Mouse (Mus musculus): ENCODE data around the gene Cbx7. TPM values are rescaled to one million over a fixed set of nuclear protein-coding genes. Genes with fewer than 3 reads are reported as not detected.
"Not testable (repeated sequence)": the region's sequence is repeated elsewhere in the genome, so short reads cannot be mapped to it uniquely, and the experiment has no call there.

Gene Cbx7
- total RNA-seq, 2 experiments from 2014 or later = 11.9 to 20.6 TPM

DNA sequence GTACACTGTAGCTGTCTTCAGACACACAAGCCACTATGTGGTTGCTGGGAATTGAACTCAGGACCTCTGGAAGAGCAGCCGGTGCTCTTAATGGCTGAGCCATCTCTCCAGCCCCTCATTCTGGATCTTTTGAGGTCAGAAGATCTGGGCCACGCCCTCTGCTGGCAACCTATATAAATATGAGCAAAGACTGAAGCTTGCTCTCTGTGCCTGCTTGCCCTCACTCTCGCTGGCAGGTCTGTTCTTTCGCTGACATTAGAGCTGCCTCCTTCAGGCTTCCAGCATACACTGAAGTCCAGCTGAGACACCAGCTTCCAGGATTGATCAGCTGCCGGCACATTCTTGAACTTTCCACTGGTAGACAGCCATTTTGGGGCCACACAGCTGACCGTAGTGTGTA lies 23.2 kb downstream of the Cbx7 start:
- DNase-seq = no peak

DNA sequence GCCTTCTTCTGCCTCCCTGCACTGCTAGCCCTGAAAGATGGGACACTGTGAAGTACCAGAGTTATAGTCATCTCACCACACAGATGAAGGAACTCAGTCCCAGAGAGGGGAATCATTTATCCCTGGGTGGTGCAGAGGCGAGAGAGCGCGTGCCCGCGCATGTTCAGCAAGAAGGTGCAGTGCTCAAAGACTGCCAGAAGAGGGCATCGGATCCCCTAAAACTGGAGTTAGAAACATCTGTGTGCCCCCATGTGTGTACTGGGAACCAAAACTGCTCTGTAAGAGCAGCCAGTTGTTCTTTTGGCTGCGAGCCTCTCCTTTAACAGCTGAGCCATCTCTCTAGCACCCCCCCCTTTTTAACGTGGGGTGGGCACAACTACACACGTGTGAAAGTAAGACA lies 24.1 kb downstream of the Cbx7 start:
- DNase-seq = peak in 1 of 2 experiments; percentile 52

DNA sequence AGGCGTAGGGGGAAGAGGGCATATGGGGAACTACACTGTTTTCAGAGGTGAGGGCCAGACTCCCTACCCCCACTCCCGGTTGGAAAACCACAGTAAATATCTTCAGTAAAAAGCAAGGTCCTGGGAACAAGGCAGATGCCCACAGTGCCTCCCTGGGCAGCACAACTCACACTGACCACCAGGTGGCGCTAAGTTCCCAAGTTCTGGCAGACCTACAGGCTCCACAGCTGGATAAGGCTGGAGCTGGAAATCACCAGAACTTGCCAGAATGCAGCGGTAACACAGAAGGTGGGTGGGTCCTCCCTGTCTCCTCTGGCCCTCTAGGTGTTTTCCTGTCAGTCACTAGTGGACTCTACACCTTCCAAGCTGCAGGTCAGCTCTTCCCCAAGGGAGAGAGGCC lies 24.9 kb downstream of the Cbx7 start:
- peak; percentile 93 for DNase-seq

DNA sequence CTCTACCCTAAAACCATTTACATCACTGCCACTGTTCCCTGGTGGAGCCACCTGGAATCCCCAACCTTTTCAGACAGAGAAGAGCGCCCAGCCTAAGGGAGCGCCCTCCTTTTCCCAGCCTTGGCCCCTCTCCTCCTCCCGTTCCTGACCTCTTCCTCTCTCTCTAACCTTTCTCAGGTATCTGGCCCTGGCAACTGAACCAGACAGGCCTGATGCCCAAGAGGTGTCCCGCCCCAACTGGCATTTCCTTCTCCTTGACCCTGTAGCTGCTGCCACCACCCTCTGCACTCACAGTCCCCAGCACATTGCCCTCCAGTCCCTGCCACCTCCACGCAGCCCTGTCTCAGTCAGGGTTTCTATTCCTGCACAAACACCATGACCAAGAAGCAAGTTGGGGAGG lies 26.0 kb downstream of the Cbx7 start:
- DNase-seq = no peak

DNA sequence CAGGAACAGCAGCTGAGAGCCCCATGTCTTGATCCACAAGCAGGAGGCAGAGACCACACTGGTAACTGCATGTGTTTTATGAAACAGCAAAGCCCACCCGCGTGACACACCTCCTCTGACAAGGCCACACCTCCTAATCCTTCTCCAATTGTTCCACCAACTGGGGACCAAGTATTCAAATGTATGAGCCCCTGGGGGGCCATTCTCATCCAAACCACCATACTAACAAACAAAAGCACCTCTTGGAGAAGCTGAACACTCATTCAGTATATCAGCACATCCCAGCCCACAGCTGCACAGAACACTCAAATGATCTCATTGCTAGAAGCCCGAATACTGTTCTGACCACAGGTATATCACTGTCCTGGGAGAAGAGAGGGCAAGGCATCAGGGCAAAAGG lies 27.3 kb downstream of the Cbx7 start:
- DNase-seq = no peak

DNA sequence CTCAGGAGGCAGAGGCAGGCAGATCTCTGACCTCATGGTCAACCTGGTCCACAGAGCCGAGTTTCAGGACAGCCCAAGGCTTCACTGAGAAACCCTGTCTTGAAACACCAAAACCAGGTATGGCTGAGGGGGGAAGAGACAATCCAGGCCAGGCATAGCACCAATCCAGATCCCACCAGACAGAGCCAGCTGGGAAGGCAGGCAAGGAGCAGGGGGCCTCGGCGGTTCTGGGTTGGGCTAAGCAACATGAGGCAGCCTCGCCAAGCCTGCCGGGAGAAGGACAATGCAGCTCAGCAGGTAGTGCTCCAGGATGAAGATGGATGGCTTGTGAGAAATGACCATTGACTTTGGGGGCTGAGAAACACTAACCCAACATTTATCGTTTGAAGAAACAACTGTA lies 28.4 kb downstream of the Cbx7 start:
- no peak for DNase-seq

DNA sequence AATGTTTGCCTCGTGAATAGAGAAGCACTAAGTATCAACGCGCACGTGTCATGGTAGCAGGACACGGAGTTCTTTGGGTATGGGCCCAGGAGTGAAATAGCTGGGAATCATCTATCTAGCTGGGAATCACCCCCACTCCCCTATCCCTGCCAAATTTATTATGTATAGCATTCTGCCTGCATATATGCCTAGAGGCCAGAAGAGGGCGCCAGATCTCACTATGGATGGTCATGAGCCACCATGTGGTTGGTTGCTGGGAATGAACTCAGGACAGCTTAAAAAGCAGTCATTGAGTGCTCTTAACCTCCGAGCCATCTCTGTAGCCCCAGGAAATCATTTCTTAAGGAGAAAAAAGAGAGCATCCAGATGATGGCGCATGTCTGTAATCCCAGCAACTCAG lies 30.0 kb downstream of the Cbx7 start:
- peak; percentile 51 to 62 for DNase-seq

DNA sequence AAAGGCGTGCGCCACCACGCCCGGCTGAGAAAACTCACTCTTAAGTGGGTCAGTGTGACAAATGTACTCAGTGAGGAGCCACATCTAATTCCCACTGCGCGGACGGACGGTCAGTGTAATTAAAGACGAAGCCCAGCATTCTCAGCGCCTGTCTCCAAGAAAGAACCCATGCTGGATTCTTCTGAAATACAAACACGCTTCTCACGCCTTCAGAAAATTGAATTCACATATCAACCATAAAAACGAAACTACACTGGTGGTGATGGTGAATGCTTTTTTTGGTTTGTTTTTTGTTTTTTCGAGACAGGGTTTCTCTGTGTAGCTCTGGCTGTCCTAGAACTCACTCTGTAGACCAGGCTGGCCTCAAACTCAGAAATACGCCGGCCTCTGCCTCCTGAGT lies 31.0 kb downstream of the Cbx7 start:
- no peak for DNase-seq

DNA sequence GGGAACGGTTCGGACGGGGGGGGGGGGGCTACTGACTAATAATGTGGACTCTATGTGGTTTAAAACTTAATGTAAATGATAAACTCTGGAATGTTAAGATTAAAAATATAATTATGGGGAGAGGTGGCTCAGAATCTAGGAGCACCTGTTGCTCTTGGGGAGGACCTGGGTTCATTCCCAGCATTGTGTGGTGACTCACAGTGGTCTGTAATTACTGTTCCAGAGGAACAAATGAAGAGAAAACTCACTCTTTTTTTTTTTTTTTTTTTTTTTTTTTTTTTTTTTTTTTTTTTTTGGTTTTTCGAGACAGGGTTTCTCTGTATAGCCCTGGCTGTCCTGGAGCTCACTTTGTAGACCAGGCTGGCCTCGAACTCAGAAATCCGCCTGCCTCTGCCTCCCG lies 31.4 kb downstream of the Cbx7 start:
- not testable (repeated sequence) for DNase-seq

DNA sequence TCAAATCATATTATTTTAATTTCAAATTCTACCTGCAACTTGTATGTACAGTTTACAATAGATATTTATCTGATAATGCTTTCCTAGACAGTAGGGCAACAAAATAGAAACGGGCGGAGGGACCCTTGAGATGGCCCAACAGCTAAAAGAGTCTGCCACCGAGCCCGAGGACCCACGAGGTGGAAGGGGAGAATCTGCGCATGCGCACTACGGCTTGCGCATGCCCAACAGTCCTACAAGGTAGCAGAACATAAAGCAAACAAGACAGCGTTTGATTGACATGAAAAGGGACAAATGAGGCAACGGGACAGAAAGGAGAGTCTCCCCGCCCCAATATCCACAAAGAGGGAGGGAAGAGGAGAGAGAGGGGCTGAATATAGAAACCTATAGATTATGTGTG lies 31.9 kb downstream of the Cbx7 start:
- DNase-seq = no peak

DNA sequence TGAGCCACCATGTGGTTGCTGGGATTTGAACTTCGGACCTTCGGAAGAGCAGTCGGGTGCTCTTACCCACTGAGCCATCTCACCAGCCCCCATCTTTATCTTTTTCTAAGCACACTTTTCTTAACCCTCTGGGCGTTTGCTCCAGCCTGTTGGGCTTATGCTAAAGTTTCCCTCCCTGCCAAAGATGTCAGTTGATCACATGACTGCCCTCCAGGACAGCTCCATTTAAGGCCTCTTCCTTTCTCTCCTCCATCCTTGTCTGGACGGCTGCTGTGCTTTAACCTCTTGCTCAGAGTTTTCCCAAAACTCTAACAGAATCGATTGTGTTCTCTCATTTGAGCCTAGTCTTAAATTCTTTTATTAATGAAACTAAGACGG lies 34.6 kb downstream of the Cbx7 start:
- DNase-seq = no peak

DNA sequence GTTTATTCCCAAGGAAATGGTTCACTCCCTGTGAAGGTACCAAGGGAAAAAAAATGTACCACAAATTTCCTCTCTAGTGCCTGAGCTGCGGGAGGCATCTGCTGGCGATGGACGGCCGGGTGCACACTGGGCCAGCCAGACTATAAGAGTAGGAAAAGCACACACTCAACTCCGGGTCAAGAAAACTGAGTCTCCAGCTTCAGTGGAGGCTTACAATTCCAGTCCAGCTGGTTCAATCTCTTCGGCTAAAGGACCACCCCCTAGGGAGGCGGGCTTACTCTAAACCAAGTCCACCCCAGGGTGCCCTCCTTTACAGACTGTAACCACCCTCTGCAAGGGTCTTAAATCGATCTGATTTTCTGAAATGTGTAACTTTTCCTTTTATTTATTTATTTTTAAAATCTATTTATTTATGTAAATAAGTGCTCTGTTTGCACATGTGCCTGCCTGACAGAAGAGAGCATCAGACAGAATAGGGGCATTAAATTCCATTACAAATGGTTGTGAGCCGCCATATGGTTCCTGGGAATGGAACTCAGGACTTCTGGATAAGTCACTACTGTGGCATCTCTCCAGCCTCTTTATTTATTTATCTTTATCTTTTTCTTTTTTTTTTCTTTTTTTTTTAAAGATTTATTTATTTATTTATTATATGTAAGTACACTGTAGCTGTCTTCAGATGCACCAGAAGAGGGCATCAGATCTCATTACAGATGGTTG lies 35.1 kb downstream of the Cbx7 start:
- no peak for DNase-seq

DNA sequence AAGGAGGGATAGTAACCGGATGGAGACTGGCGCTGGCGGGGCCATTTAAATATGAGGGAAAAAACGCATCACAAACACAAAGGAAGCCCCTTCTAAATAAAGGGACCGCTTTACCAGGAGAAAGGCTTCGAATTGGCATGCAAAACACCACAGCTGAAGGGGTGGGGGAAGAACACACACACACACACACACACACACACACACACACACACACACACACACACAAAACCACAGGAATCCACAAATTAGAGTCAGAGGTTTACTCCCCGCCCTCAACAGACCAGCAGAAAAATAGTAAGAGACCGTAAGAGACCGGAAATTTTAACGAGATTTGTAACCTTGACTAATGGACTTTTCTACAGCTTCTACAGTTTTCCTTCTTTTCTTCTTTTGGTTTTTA lies 36.1 kb downstream of the Cbx7 start:
- DNase-seq = no peak

DNA sequence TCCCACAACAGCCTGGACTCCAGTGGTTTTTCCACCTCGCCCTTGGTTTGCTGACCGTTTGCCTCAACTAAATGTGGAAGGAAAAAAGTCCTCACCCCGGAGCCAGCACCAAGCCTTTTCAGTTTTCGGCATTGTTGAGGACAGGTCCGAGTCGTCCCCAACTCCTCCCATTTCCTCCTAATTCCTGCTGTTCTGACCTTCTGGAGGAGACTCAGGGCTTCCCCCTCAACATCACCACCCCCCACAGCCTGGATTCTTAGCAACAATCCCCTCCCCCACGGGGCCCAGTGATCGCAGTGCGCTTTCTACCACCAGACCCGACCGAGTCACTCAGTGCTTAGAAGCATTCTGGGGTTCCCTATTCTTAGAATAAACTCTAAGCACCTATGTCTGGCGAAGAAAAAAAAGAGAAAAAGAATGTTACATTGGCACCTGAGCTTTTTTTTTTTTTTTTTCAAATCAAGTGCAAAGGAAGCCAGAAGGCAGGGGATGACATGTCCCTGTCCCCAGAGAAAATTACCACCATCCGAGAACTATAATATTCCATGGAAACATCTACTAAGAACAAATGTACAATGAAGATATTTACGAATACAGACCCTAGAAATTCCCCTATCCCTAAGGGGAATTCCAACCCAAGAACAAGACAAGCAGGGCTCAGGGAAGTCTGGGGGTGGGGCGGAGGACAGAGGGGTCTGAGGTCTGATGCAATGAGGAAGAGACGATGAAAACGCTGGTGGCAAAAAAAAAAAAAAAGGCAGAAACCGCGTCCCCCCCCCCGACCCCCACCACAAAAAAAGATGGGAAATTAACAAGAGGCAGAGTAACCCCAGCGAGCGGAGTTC lies 37.0 kb downstream of the Cbx7 start:
- DNase-seq = no peak

DNA sequence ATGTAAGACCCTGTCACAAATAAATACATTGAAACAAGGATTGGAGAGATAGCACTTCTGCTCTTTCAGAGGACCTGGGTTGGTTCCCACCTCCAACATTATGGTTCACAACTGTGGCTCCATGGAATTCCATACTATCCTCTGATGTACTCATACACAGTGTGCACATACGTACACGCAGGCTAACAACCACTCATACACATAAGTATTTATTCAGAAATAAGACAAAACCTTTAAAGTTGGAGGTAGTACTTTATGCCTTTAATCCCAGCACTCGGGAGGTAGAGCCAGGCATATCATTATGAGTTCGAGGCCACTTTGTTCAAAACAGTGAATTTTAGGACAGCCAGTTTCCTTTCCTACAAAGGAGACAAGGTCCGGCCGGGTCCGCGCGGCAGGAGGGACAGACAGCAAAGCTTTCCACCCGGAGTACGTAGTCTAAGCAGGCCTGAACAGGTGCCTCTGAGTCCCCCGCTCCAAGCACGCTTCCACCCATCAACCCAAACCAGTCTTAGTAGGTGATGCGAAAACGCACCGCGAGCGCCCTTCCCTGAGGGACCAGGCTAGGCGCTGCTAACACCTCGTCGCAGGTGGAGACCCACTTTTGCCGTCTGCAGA lies 37.8 kb downstream of the Cbx7 start:
- no peak for DNase-seq

DNA sequence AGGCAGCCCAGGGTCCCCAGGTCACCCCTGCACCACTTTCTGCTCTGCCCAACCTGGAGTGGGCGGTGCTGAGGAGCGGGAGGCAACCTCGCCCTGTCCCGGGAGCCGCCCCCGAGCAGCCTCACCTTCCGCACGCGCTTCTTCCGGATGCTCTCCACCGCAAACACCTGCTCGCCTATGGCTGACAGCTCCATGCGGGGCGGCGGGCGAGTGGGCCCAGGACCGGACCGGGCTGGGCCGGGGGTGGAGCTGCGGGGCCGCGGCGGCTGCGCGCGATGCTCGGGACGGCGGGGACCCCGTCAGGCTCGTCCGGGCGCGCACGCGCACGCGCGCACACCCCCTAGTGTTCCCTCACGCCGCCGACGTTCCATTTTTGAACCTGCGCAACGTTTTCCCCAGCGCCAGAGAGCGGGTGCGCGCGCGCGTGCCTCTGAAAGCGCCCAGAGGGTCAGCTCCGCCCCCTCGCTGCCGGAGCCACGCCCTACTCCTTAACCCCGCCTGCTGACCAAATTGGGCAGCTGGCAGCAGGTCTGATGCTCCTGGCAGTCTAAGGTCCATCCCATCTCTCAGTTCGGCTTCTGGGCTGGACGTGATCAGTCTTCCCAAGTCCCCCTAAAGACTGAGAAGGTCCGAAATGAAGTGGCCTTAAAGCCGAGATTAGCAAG lies 38.5 kb downstream of the Cbx7 start:
- DNase-seq = peak; percentile 95 to 97

DNA sequence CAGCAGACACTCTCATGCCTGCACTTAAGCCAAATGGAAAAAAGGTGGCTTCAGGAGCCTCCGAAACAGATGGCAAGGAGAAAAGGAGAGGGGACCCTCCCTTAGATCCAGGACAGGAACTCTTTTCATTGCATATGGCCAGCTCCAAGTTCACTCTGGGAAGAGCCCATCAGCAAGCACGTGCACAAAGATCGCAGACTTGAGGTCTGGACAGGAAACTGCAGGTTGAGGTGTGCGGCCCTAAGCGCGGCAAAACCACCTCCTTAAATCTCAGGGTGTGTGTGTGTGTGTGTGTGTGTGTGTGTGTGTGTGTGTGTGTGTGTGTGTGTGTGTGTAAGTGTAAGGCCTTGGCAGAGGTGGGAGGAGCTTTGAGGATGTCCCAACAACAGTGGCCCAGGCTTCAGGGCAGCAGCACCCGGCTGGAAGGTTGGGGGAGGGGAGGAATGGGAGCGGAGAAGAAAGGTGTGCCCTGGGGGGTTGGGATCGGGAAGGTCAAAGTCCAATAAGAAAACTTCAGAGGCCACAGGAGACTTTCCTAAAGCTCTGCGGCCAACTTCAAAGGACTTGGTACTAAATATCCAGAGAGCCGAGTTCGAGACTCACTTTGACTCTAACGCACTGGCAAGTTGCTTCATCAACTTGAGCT lies 39.3 kb downstream of the Cbx7 start:
- peak in 1 of 2 experiments; percentile 22 for DNase-seq

DNA sequence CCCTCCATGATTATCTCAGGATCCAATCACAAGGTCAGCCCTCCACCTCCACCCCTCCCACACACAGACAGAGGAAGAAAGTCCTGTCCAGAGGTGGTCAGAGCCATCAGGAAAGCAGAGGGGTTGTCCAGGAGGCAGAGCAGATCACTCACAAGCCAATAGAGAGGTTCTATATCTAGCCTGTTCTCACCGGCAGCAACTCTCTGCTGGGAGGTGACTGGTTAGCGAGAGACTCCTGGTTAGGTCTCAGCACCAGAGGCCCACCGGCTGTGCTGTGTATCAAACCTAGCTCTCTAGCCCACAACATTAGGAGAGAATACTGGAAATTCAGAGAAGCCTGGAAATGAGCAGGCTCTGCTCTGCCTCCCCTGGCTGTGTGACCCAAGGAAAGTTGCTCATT lies 41.2 kb downstream of the Cbx7 start:
- DNase-seq = no peak

DNA sequence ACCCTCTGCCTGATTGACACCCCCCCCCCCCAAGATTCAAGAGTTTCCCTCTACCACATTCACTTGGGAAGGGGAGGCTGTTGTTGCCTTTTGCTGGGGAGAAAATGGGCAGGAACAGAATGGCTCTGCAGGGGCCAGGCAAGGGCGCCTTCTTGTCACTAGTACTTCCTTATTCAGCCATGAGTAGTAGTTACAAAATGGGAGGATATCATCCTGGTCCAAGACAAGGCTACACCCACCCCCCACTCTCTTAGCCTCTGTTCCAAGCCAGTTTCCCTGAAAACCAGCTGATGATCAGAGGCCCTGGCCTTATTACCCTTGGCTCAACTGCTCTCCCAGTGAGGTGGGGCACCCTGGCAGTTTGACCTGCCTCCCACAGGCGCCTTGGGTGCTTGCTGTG lies 42.2 kb downstream of the Cbx7 start:
- no peak for DNase-seq

DNA sequence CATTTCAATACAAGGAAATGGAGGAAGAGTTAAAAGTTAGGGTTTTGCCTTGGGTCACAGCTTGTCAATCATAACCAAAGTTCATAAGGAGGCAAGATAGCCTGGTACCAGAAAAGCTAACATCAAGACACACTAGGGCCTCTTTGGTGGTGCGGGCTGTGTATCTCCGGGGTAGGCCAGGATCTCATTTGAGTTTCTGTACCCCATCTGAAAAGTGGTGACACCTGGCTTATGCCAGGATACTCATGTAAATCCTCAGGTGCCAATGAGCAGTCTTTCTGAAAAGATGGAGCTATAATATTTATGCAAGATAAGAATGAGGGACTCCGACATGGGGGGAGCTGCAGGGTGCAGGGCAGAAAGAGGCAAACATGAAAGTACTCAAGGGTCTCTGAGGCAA lies 42.6 kb downstream of the Cbx7 start:
- DNase-seq = no peak

DNA sequence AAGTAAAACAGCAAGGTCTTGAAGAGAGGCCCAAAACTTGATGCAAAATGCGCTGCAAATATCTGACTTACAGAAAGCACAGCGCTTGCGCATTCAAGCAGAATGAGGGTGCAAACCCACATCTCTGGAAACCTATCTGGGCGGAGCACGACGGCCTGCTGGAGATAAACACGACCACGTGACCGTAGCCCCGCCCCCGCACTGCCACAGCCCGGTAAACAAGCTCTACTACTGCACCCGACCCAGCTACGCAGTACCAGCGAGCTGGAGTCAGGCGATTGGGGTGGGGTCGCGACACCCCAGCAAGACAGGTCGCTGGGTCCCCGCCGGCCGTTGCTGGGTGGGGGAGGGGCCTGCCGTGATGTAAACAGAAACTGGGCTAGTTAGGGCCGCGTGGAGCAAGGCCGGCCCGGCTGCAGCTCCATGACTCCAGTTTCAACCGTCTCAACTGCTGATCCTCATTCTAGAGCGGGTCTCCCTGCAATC lies 43.2 kb downstream of the Cbx7 start:
- peak; percentile 96 to 99 for DNase-seq

DNA sequence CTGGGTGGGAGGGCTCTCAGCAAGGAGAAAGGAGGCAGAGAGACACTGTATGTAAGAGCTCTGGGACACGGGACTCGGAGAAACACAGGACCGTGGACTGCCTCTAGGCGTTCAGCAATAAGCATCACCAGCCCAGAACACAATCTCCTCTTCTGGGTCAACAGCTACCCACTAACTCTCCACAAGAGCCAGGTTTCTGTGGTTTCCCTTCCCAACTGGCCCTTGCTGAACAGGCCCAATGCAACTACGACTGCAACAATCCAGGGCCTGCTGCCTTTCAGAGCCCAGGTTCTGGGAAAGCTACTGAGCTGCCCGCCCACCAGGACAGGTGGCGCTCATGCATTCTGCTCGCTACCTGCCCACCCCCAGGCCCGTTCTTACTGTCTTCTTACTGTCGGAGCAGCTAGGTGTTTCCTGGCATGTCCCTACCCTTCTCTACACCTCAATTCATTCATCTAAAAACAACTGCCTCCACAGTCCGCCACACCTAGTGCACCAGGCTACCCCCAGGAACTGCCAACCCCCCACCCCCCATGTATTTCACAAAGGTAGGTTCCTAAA lies 44.0 kb downstream of the Cbx7 start:
- no peak for DNase-seq

Measured in adrenal gland, postnatal 36 days (tissue).